Mouse (Mus musculus): ENCODE data around the gene Ephx4. TPM values are rescaled to one million over a fixed set of nuclear protein-coding genes. Genes with fewer than 3 reads are reported as not detected.
A peak's percentile ranks its signal among the peaks of the same experiment; 100 is the strongest.
"Not testable (repeated sequence)": the region's sequence is repeated elsewhere in the genome, so short reads cannot be mapped to it uniquely, and the experiment has no call there.

Ephx4 gene
- total RNA-seq (2015; ENCODE audit: low replicate concordance) (not detected in 2 replicates), total RNA-seq (2017; ENCODE audit: low replicate concordance) (not detected in 2 replicates)

GRCm38 (mm10) chr5:107402436-107402835 is at the start of gene Ephx4:
Ephx4 (plus strand) TSS chr5:107402736.
- no peak for ATAC-seq (replicated peaks; ENCODE audit: low FRiP score, poor library complexity, severe bottlenecking)

- no peak for ATAC-seq (replicated peaks; ENCODE audit: low FRiP score, poor library complexity, severe bottlenecking)
Measured at GRCm38 (mm10) chr5:107353981-107354380, 48.6 kb upstream of the Ephx4 start.

DNA sequence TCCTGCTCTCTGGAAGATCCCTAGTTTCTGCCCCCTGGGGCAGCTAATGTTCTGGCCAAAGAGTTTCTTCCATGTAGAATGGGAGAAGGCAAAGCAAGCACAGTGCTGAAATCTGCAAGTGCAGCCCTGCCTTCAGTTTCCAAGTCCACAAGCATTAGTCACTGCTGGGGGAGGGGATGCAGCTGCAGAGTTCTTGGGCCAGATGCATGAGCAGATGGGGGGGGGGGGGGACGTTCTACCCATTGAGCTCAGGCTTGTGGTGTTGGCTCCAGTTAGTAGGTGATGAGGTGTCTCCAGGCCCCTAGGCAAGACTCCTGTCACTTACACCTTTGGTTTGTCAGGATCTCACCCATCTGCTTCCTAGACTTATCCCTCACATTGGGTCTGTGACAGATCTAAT is 46.7 kb upstream of the Ephx4 start:
- ATAC-seq (replicated peaks; ENCODE audit: low FRiP score, poor library complexity, severe bottlenecking): no peak

- no peak for ATAC-seq (replicated peaks; ENCODE audit: low FRiP score, poor library complexity, severe bottlenecking)
Measured at GRCm38 (mm10) chr5:107357723-107358122, 44.8 kb upstream of the Ephx4 start.

GRCm38 (mm10) chr5:107359395-107360053 is 43.0 kb upstream of the Ephx4 start:
- ATAC-seq (replicated peaks; ENCODE audit: low FRiP score, poor library complexity, severe bottlenecking): peak; percentile 99

DNA sequence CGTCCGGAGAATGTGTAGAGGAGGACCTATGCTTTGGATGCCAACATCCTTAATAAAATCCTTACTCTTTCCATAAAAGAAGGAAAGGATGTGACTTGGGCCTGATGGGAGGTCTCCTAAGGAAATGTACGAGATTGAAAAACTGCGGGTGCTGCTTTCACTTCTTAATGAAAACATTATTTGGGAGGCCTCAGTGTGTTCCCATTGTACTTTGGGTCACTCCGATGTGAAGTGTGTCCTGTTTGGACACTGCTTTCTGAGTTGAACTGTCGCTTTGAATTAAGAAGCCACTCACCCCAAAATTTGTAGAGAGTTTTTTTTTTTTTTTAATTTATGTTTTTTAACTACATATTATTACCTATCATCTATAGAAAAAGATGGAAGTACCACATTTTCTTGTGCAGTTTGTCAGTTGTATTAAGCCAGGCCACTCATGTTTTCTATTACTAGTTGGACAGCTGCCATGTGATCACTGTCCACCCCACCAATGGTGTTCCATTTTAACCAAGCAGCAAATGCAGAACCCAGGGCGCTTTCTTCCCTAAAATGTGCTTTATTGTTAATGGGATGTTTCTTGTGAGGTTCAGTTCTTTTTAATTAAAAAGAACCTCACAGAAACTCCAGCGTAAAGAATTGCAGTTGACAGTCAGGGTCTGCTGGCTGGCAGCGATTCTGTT is 42.3 kb upstream of the Ephx4 start:
- no peak for ATAC-seq (replicated peaks; ENCODE audit: low FRiP score, poor library complexity, severe bottlenecking)

DNA sequence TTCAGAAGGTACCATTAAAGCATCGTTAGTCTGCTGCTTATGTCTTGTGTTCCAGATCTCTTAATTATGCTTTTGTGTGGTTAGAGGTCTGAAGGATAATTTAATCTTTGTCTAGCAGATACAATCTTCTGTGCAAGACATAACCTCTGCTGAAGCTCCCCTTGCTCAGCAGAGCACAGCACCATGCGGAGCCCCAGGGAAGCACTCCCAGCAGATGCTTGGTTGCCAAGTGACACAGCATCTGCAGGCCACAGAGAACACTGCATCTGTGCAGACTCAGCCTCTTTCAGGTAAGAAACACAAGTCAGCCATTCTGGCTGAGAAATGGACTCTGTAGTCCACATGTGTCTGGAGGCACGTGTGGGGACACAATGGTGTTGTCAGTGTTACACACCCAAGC is 32.5 kb upstream of the Ephx4 start:
- no peak for ATAC-seq (replicated peaks; ENCODE audit: low FRiP score, poor library complexity, severe bottlenecking)

GRCm38 (mm10) chr5:107371335-107371734 is 31.2 kb upstream of the Ephx4 start:
- no peak for ATAC-seq (replicated peaks; ENCODE audit: low FRiP score, poor library complexity, severe bottlenecking)

- ATAC-seq (replicated peaks; ENCODE audit: low FRiP score, poor library complexity, severe bottlenecking): no peak
Measured at GRCm38 (mm10) chr5:107373256-107373655, 29.3 kb upstream of the Ephx4 start.

DNA sequence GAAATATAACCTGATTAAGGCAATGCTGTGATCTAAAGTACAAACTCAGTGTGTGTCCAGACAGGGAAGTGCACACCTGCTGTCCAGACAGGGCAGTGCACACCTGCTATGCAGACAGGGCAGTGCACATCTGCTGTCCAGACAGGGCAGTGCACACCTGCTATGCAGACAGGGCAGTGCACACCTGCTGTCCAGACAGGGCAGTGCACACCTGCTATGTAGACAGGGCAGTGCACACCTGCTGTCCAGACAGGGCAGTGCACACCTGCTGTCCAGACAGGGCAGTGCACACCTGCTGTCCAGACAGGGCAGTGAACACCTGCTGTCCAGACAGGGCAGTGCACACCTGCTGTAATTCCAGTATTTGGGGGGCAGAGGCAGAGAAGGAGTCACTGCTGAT is 16.1 kb upstream of the Ephx4 start:
- ATAC-seq (replicated peaks; ENCODE audit: low FRiP score, poor library complexity, severe bottlenecking): not testable (repeated sequence)

- ATAC-seq (replicated peaks; ENCODE audit: low FRiP score, poor library complexity, severe bottlenecking): no peak
Measured at GRCm38 (mm10) chr5:107387788-107388187, 14.7 kb upstream of the Ephx4 start.

DNA sequence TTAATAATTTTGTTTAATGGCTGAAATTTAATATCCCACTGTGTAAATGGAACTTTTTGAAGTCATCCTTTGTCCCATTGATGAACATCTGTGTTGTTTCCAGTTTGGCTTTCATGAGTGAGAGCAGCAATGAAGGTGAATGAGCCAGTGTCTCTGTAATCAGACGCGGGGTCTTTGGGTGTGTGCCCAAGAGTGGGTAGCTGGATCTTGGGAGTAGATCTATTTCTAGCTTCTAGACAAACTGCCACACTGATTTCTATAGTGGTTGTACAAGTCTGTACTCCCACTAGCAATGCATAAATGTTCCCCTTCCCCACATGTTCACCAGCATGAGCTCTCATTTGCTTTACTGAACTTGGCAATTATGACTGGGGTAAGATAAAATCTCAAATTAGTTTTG is 13.2 kb upstream of the Ephx4 start:
- ATAC-seq (replicated peaks; ENCODE audit: low FRiP score, poor library complexity, severe bottlenecking): no peak

- ATAC-seq (replicated peaks; ENCODE audit: low FRiP score, poor library complexity, severe bottlenecking): no peak
Measured at GRCm38 (mm10) chr5:107394437-107394836, 8.1 kb upstream of the Ephx4 start.

GRCm38 (mm10) chr5:107403011-107403946 is 743 bp downstream of the Ephx4 start:
- no peak for ATAC-seq (replicated peaks; ENCODE audit: low FRiP score, poor library complexity, severe bottlenecking)

- ATAC-seq (replicated peaks; ENCODE audit: low FRiP score, poor library complexity, severe bottlenecking): no peak
Measured at GRCm38 (mm10) chr5:107403947-107404684, 1.6 kb downstream of the Ephx4 start.

GRCm38 (mm10) chr5:107405361-107405760 is 2.8 kb downstream of the Ephx4 start:
- no peak for ATAC-seq (replicated peaks; ENCODE audit: low FRiP score, poor library complexity, severe bottlenecking)

- no peak for ATAC-seq (replicated peaks; ENCODE audit: low FRiP score, poor library complexity, severe bottlenecking)
Measured at GRCm38 (mm10) chr5:107410305-107410704, 7.8 kb downstream of the Ephx4 start.

DNA sequence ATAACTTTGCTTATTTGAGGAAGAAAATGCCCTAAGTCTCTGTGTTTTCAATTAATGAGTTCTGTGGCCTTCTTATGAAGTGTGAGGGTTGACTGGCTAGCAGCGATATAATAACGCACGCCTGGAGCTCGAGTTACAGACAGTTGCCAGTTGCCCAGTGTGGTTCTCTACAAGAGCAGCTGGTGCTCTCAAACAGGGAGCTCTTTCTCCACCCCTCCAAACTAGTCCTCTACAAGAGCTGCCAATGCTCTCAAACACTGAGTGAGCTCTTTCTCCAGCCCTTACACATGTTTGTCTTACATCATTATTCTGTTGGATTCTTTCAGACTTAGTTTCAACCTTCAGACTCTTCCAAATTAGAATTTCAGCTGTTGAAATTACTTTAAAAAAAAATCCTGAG is 8.8 kb downstream of the Ephx4 start:
- no peak for ATAC-seq (replicated peaks; ENCODE audit: low FRiP score, poor library complexity, severe bottlenecking)

- ATAC-seq (replicated peaks; ENCODE audit: low FRiP score, poor library complexity, severe bottlenecking): no peak
Measured at GRCm38 (mm10) chr5:107412285-107412684, 9.7 kb downstream of the Ephx4 start.

DNA sequence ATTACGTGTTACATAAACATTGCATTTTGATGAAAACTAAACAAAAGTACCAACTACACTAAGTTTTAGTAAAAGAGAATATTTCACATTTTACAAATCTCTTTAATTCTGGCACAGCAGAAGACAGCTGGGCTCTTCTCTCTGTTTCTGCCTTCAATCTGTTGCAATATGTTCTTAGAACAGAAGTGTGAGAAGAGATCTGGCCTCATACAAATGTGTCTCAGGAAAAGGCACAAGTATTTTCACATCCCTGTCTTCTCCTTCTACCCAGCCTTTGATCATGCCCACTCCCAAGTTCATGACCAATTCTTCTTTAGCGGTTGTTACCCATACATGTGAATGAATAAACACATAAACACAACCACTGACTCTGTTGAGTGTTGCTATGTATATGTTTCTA is 12.6 kb downstream of the Ephx4 start:
- ATAC-seq (replicated peaks; ENCODE audit: low FRiP score, poor library complexity, severe bottlenecking): no peak
